Mouse (Mus musculus) cerebellum, adult 18-20 months (tissue): ENCODE data around the gene Pde4a.
"Not testable (repeated sequence)": the region's sequence is repeated elsewhere in the genome, so short reads cannot be mapped to it uniquely, and the experiment has no call there.

Source experiments
- DNase-seq, 2 experiments: peaks; one replicate each; pipeline ENCODE4 v3.0.0; 2021

Pde4a gene

DNA sequence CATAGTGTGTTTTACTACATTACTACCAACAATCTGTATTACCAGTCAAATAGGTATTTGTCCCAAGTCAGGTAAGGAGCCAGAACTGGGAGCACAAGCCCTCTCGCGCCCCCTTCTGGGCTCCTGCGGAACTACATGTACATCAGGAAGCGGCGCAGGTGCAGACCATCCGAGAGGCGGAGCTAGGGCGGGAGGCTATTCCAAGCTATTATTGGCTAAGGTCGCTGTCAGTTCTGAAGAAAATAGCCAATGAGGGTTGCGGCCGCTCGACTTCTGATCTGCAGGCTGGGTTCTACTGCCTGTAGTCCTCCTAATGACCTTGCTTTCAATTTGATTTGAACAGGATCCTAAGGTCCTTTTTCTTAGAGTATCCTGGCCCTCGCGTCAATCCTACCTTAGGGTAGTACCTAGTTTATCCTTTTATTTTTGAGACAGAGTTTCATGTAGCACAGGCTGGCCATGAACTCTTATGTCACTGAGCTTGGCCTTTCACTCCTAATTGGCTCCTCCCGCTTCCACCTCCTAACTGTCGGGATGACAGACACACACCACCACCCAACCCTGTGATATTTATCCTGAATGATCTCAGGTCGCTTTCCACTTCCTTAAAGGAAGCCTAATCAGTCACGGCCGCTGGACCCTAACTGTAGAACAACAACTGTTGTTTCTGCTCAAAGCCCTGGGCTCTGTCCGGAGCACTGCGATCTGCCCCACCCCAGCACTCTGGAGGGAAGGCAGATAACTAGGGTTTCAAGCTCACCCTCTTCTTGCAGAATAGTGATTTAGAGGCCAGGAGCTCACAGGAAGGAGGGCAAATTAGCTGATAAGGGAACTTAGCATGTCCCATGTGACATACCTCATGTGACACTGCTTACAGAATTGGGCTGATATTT, 55.2 kb downstream of the Pde4a start:
- peak; percentile 96 to 98 for DNase-seq

DNA sequence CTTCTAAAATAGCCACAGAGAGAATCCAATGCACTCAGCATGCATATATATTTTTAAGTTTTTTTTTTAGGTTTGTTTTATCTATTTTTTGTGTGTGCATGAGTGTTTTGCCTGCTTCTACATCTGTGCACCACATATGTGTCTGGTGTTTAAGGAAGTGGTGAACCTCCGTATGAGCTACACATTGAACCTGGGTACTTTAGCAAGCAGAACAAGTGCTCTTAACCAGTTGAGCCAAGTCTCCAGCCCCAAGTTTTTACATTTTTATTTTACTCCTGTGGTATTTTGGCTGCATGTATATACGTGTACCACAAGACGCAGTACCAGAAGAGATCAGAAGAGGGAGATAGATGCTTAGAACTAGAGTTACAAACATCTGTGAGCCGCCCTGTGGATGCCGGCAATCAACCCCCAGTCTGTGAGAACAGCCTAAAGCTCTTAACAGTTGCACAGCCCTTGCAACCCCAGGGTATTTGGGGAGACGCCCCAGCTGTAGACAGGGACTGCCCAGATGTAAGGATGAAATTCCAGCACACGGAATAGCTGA, 55.9 kb downstream of the Pde4a start:
- no peak for DNase-seq

DNA sequence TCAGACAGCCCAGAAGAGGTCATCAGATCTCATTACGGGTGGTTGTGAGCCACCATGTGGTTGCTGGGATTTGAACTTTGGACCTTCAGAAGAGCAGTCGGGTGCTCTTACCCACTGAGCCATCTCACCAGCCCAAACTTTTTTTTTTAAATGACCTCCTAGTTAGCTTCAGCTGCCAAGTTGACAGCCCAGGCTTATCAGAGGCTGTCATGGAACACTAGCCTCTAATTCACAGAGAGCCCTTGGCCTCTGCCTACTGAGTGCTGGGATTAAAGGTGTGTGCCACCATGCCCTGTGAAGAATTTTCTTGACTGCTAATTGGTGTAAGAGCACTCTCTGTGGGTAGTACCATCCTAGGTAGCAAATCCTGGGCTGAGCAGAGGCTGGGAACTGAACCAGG, 58.0 kb downstream of the Pde4a start:
- DNase-seq: not testable (repeated sequence)

DNA sequence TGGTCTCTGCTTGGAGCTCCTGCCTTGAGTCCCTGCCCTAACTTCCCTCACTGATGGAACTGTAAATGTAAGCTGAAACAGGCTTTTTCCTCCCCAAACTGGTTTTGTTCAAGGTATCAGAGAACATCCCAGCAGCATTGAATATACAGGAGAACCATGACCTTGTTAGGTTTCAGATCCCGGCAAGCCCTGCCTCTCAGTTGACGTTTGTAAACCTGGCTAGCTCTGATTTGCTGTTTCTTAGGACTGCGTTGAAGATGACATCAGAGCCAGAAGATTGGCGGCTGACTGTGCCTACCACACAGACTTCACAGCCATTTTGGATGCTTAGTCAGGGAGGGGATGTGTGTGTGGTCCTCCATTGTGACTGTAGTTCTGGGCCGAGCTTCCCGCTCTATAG, 58.4 kb downstream of the Pde4a start:
- no peak for DNase-seq

DNA sequence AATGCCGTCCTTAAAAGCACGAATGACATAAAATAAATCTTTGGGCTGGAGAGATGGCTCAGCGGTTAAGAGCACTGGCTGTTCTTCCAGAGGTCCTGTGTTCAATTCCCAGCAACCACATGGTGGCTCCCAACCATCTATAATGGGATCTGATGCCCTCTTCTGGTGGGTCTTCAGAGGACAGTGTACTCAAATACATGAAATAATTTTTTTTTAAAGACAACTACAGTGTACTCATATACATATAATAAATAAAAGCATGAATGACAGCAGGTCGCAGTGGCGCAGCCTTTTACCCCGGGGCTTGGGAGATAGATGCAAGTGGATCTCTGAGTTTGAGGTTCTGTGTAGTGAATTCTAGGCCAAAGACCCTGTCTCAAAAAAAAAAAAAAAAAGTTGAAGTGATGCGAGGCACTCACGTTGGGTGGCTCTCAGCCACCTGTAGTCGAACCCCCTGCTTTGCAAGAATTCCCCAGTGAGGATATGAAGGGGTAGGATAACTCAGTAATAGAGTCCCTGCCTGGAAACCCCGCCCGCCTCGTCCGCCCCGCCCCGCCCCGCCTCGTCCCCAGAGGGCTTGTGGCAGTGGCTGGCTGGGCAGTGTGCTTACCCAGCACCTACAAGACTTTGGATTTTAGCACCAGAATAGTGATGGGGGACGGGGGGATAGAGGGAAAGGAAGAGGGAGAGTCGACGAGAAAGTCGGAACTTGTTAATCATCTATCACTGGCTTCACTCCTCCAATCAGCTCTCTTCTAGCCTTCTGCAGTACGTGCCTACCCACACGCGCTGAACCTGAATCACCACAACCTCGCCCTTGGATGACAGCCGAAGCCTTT, 59.3 kb downstream of the Pde4a start:
- DNase-seq: no peak

DNA sequence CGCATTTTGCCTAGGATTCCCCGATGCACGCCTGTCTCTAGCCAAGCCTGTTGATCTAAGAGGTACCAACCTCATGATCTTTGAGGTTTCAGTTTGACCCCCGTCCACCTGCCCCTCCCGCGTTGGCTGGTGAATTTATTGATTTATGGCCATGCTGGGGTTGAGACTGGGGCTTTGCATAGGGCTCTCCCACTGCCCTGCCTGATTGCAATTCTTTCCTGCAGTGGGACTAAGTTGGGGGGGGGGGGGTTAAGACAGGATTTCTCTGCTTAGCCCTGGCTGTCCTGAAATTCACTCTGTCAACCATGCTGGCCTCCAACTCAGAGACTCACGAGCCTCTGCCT, 59.9 kb downstream of the Pde4a start:
- DNase-seq: no peak

DNA sequence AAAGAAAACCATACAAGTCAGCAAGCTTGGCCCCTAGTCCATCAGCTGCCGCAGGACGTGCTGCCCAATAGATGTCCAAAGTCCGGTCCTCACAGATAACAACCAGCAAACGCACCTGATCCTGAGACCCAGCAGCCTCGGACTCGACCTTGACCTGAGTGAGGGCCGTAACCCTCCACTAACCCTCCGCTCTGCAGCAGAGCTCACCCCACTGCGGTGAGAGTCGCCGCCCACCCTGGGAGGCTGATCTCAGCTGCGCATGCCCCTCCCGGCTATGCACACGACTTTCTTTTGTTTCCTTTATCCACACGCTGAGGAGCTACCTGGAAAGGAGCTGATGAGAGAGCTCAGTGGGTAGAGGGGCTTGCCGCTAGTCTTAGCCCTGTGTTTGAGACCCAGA, 61.8 kb downstream of the Pde4a start:
- no peak for DNase-seq

DNA sequence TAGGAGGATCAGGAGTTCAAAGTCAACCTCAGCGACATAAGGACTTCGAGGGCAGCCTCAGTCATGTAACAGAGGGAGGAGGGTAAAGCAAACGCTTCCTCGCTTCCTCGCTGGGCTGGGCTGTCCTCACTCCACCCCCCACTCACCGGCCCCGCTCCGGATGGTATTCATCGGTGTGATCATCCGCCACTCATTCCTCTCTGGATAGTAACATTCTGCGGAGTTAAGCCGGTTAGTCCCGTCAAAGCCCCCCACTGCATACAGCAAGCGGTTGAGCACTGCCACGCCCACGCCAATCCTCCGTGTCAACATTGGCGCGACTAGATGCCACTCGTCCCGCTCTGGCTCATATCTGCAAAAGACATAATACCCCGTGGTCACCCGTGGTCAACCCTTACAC, 66.0 kb downstream of the Pde4a start:
- no peak for DNase-seq

DNA sequence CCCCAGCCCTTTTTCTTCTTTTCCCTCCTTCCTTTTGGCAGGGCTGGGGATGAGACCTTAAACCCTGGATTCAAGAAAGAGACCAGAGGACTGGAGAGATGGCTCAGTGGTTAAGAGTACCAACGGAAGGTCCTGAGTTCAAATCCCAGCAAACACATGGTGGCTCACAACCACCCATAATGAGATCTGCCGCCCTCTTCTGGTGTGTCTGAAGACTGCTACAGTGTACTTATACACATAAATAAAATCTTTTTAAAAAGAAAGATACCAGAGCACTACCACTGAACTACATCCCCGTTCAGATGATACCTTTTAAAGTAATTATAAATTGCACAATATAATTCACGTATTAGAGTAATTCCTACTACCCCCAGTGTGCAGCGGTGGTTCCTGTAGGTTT, 67.4 kb downstream of the Pde4a start:
- DNase-seq: no peak

DNA sequence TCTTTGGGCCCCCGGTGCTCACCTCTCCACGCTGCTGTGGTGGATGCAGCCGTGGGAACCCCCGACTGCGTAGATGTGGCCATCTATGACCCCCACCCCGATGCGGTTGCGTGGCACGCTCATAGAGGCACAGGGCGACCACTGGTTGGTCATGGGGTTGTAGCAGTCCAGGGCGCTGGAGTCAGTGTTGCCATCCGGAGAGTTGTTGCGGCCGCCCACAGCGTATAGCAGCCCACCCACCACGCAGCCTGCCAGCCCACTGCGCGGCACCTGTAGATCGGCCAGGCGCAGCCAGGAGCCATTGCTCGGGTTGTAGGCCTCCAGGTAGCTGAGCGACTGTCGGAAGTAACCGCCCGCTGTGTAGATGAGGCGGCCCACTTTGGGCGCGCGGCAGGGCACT, 67.9 kb downstream of the Pde4a start:
- DNase-seq: no peak

DNA sequence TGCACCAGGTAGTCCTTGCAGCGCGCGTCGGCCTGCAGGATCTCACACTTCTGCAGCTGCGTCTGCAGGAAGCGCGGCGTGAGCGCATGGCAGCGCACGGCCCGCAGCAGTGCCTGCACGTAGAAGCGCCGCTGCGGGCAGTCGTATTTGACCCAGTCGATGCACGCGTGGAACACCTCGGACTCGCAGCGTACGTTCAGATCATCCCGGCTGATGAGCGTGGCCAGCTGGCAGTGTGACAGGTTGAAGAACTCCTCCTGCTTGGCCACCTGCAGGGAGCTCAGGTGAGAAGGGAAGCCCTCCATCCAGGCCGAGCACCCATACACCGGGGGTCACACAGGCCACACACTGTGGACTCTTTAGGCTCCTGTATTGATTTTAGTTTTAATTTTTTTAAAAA, 68.3 kb downstream of the Pde4a start:
- DNase-seq: no peak

DNA sequence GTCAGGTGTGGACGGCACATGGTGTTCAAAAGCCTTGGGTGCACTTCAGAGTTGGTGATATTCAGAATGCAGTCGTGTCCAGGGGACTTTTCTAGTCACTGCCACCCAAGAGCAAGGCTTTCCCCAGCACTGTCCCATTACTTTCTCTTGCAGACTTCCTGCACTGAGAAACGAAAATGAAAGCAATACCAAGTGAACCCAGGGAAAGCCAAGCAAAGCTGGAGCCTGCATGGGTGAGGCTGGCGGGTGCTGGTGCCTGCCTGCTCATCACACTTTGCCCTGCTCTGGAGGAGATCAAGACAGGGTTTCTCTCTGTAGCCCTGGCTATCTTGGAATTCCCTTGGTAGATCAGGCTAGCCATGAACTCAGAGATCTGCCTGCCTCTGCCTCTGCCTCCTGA, 69.8 kb downstream of the Pde4a start:
- DNase-seq: no peak

DNA sequence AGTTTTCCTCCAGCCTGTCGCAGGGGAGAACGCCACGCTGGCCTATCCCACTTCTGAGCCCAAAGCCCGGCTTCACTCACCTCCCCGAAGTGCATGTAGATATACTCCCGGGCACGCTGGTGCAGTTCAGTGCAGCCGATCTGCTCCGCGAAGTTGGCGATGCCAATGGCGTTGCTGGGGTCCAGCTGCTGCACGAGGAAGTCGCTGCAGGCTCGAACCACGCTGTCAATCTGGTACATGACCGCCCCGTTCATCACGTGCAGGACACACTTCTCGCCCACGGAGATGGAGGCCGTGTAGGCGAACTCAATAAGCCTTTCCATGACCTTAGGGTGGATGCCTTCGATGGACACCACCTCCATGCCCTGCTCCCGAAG, 71.5 kb downstream of the Pde4a start:
- DNase-seq: peak in 1 of 2 experiments; percentile 45

DNA sequence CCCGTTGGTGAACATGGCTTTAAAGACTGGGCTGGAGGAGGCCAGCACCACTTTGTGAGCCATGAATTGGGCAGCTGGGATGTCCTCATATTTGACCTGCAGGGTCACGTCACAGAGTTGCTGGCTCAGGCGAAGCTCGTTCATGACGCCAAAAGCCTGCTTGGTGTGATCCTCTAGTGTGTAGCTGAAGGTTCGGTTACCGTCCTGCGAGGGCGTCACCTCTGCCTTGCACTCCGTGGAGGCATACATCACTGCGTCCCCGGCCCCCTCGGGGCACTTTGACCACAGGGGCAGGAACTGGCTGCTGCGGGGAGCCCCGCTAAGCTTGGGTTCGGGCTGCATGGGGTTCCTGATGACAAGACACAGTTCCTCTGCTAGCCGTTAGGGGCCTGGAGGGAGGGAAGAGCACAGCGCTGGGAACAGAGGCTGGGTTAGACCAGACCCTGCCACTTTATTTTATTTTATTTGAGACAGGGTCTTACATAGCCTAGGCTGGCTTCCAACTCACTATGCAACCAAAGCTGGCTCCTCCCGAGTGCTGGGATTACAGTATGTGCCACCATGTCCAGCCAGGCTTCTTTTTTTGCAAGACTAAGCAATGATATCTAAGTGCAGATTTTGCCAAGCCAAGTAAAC, 72.0 kb downstream of the Pde4a start:
- peak; percentile 54 to 61 for DNase-seq

DNA sequence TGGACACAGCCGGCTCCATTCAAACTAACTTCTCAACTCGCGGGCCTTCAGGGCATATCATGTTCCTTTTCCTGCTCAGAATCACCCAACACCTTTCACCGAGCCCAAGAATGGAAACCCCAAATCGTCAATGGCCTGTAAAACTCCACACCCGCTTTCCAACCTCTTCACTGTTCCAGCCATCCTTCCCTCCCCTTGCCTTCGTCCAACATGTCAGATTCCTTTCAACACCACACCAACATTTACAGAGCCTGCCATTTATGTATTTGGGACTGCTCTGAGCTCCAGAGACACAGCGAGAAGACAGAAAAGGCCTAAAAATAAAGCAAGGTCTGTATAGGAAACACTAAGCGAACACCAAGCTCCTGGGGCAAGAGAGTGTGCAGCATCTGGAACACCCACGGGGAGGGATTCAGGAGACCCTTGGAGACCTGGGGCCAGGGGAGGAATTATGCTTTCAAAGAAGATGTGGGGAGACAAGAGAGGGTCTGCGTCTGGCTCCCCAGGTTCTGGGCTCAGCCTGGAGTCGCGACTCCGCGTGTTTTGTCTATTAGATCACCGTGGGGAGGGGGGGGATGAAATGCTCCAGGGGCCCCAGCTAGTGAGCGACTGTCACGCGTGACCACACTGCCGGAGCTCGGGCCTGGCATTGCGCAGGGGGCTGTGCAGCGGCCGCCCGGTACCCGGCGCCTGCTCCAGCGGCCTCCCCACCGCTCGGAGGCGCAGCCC, 72.7 kb downstream of the Pde4a start:
- DNase-seq: no peak

DNA sequence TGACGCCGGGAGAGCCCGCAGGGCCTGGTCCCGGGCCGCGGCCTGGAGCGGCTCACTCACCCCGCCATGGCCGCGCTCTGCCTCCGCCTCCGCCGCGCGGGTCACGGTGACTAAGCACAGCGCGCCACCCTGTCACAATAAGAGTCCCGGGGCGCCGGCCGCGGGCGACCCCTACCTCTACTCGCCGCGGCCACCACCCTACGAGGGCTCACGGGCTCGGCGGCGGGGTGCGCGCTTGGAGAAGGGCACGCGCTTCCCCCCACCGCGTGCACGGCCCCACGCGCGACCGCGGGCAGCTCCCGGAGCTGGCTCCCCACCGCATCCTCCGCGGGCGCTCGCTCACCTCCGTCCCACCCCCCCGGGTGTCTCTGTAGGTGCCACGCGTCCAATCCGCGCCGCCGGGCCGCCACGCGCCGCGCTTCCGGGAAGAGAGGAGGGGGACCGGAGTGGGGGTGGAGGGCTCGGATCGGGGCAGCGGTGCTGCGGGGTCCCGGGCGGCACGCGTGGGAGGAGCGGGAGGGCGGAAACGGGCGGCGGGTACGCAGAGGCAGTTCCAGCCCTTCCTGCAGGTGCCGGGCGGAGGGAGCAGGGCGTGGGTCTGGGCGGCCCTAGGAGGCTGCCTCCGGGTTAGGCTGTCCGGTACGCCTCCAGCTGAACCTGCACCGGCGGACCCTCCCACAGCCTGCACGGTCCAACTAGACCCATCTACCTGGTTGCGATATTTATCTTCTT, 73.4 kb downstream of the Pde4a start, which contains the start of gene Keap1:
TSS of gene Keap1 (minus strand) at position 629 of the 732 bp plus-strand sequence.
- peak; percentile 77 to 88 for DNase-seq

DNA sequence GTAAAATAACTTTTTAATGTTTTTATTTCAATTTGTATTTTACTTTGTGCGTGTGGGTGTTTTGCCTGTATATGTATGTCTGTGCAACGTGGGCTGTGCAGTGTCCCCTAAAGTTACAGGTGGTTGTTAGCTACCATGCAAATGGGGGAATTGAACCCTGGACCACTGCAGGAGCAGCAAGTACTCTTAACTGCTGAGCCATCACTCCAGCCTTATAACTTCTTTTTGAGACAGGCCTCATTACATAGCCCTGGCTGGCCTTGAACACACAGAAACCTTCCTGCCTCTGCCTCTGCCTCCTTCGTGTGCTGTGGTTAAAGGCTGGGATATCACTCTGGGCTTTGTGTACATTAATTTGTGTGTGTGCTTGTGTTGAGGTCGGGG, 73.9 kb downstream of the Pde4a start:
- no peak for DNase-seq

DNA sequence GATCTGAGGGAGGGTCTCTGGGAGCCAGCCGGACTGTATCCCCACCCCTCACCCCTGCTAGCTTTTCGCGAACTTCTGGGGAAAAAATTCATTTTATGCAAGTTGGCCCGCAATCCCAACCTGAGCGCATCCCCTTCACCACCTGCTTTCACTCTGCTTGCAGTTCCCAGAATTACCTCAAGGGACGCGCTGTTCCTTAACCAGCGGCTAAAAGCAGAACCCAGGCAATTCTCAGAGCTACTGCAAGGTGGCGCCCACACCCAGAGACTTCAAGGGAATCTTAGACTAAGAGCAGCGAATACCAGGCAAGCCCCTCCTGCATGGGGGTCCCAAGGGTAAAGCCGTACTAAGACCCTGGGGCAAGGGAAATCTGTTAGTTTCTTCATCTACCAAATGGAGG, 75.8 kb downstream of the Pde4a start:
- DNase-seq: peak; percentile 86 to 87

DNA sequence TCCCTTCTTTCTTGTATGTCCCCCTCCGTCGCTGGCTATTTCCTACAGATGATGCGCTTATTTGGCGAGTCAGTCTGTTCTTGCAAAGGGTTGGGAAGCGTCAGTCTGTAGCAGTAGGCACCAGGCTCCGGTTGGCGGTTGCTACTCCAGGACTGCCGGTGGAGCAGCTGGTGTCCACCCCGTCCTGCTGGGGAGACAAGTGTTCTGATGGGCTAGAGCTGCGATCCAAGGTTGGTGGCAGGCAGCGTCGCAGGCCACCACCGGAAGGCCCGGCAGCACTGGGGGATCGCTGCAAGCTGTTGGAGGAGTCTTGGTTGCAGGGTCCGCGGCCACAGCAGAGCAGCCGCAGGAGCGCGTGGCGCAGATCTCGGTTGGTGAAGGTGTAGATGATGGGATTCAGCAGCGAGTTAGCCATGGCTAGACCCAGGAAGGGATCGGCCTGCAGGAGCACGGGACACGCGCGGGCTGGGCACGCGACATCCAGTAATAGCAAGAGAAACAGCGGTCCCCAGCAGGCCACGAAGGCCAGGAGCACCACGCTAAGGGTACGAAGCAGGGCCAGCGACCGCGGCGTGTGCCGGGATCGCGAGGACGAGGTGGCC, 78.4 kb downstream of the Pde4a start:
- peak in 1 of 2 experiments; percentile 86 for DNase-seq

DNA sequence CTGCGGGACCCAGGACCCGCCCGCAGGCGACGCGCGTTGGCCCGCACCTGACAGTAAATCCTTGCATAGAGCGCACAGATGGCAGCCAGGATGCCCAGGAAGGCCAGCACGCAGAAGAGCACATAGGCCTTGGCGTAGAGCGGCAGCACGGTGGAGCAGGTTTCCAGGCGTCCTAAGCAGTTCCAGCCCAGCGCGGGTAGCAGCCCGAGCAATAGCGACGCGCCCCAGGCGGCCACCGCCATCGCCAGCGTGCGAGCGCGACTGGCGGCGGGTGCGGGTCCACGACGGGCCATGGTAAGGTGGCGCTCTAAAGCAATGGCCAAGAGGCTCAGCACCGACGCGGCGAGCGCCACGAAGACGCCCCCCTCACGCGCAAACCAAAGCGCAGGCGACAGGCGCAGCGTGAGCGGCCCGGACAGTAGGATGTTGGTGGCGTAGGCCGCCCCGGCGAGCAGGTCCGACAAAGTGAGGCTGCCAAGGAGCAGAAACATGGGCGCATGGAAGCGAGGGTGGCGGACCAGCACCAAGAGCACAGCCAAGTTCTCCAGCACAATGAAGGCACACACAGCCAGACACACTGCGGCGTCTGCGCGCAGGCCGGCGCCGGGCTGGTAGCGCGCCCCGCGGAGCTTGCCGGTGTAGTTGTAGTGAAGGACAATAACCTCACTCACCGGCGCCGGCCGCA, 79.1 kb downstream of the Pde4a start:
- DNase-seq: peak; percentile 67 to 83

DNA sequence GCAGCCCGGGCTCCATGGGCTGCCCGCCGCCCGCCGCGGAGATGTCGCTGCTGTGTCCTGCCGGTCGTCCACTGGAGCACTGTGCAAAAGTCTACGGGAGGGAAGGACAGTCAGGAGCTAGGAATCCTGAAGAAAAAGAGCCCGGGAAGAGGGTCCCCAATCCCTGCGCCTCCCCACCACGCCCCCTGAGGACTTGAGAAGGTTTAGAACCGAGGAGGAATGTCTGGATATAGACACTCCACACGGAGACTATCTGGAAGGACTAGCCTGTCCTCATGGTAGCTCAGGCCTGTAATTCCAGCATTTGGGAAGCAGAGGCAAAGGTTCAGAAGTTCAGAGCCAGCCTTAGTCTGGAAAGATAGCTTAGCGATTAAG, 79.6 kb downstream of the Pde4a start:
- no peak for DNase-seq
